Mouse (Mus musculus) lung, adult 2 months (tissue): ENCODE measurements around the gene Neurod2.

Source experiments
- CTCF ChIP-seq: fragments of 200-500 bp; IDR thresholded peaks from 2 replicates; pipeline ENCODE4 v1.5.1; 2011; ENCODE audit warnings: mild to moderate bottlenecking, low read length, control low read depth; ENCODE audit not compliant: insufficient read depth
- POLR2A ChIP-seq: fragments of 200-500 bp; IDR thresholded peaks from 2 replicates; pipeline ENCODE4 v1.6.1; 2011; ENCODE audit warnings: low read depth, mild to moderate bottlenecking, control low read depth, low read length, borderline replicate concordance; ENCODE audit errors: extremely low read depth

GRCm38 (mm10) chr11:98323136-98323866, 6.1 kb downstream of the Neurod2 start:
- no peak for TF ChIP-seq POLR2A
- TF ChIP-seq CTCF = no peak
